Mouse (Mus musculus) lung, adult 2 months (tissue): ENCODE measurements around the gene Mef2d.

Source experiments
- CTCF ChIP-seq: fragments of 200-500 bp; IDR thresholded peaks from 2 replicates; pipeline ENCODE4 v1.5.1; 2011; ENCODE audit warnings: mild to moderate bottlenecking, low read length, control low read depth; ENCODE audit not compliant: insufficient read depth
- POLR2A ChIP-seq: fragments of 200-500 bp; IDR thresholded peaks from 2 replicates; pipeline ENCODE4 v1.6.1; 2011; ENCODE audit warnings: low read depth, mild to moderate bottlenecking, control low read depth, low read length, borderline replicate concordance; ENCODE audit errors: extremely low read depth

DNA sequence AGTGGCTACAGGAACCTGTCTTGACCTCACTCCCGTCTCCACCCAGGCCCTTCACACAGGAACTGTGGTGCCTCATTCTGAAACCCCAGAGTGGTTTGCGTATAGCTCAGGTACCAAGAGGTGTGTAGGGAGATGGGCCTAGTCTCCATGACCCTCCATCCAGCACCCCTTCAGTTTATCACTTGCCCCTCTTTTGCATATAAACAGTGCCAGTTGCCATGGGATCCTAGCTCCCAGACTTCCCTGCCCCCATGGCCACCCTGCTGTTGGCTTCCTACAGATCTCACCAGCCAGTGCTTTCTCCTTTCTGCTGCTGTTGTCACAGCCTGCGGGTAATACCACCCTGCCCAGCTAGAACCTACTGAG, 8.8 kb downstream of the Mef2d start:
- TF ChIP-seq CTCF (no peak), POLR2A (no peak)
